Mouse (Mus musculus) ovary, postnatal 14 days (tissue): ENCODE data around the gene Wdr90.
A peak's percentile ranks its signal among the peaks of the same experiment; 100 is the strongest.
"Not testable (repeated sequence)": the region's sequence is repeated elsewhere in the genome, so short reads cannot be mapped to it uniquely, and the experiment has no call there.

Experiments
- DNase-seq: peaks from one replicate; pipeline ENCODE4 v3.0.0; 2022; ENCODE audit warnings: low spot score

The Wdr90 gene

DNA sequence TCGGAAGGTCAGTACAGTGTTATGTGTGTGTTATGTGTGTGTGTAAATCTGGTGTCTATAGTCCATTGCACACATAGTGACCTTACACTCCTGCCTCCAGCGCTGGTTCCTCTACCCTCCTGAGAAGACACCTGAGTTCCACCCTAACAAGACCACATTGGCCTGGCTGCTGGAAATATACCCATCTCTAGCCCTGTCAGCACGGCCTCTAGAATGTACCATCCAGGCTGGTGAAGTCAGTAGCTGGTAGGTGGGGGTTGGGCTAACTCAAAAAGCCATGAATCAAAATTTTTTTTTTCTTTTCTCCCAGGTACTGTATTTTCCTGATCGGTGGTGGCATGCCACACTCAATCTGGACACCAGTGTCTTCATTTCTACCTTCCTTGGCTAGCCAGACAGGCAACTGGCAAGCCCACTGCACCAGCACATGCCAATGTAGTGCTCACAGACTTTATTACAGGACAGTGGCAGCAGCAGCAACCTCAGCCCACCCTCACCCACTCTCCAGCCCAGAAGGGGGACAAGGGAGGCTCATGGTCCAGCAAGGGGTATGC, 31.0 kb downstream of the Wdr90 start:
- DNase-seq, result no peak

DNA sequence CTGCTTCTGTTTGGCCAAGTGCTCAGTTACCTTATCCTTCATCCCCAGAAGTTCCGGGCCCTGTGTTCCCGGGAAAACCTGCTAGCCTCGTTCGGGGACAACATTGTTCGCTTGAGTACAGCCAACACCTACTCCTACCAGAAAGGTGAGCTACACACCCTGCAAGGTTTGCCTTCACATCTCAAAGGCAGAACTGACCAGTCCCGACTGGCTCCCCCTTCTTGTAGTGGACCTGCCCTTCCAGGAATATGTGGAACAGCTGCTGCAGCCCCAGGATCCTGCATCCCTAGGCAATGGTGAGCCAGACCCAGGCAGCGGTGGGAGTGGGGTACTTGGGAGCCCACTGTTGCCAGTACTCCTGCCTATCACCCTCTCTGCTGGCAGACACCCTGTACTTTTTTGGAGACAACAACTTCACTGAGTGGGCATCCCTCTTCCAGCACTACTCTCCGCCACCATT, 31.7 kb downstream of the Wdr90 start:
- no peak for DNase-seq

DNA sequence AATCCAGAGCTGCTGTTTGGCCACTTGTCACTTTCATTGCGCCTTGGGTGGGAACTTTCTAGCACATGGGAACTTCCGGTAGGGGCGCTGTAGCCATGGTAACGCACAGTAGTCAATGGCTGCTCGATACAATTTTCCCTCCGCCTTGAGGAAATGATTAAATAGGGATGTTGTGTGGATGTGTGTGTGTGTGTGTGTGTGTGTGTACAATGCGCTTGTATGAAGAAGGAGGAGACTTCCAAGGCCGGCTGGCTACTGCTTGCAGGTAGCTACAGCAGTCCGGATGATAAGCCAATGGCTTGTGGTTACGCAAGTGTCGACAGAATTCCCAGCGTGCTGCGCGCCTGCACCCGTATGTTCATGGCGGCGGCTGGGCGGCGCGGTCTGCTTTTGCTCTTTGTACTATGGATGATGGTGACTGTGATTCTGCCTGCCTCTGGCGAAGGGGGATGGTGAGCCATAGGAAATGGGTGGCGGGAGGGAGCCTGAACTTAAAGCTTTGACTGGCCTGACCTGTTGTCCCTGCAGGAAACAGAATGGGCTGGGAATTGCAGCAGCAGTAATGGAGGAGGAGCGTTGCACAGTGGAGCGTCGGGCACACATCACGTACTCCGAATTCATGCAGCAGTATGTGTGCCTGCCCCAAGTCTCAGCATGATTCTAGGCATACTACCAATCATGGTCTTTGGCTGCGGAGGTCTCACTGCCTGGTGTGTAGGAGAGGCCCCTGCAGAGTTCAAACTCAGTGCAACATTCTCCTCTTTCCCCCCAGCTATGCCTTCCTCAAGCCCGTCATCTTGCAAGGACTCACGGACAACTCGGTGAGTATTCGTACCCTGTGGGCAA, 32.4 kb downstream of the Wdr90 start, which contains the start of gene Jmjd8:
Gene Jmjd8, plus strand, starts transcription at position 156 of the 846 bp plus-strand sequence.
- peak; percentile 69 for DNase-seq

DNA sequence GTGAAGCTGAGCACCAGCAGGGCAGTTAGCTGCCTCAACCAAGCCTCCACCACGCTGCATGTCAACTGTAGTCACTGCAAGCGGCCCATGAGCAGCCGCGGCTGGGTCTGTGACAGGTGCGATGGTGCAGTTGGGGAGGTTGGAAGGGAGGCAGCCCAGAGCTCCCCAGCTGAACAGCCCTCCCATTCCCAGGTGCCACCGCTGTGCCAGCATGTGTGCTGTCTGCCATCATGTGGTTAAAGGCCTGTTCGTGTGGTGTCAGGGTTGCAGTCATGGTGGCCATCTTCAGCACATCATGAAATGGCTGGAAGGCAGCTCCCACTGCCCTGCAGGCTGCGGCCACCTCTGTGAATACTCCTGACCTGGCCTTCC, 33.1 kb downstream of the Wdr90 start:
- no peak for DNase-seq

DNA sequence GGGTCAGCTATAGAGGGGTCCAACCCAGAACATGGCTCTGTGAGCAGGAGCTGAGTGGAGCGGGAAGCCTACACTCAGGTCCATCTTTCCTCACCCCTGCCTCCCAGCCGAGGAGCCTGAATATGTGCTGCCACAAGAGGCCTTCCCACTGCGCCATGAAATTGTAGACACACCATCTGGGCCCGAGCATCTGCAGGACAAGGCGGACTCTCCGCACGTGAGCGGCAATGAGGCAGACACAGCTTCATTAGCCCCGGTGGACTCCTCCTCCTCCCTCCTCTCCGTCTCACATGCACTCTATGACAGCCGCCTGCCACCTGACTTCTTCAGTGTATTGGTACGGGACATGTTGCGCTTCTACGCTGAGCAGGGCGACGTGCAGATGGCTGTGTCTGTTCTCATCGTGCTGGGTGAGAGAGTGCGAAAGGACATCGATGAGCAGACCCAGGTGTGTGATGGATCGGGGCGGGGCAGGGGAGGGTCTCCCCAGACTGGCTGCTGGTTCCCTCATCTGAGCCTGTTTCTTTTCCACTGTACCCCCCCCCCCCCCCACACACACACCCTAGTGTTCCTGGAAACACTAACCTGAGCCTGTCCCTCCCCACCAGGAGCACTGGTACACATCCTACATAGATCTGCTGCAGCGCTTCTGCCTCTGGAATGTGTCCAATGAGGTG, 33.6 kb downstream of the Wdr90 start:
- no peak for DNase-seq

DNA sequence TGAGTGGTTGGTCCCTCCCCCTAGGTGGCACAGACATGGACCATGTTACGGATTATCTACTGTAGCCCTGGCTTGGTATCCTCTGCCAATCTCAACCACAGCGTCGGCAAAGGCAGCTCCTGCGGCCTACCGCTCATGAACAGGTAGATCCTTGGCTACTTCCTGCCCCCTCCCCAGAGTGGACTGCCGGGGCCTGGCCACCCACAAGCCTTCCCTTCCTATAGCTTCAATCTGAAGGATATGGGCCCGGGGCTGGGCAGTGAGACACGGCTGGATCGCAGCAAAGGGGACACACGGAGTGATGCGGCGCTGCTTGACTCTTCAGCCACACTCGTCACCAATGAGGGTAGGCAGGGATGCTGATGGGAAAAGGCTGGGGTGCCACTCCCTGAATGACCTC, 34.3 kb downstream of the Wdr90 start:
- no peak for DNase-seq

DNA sequence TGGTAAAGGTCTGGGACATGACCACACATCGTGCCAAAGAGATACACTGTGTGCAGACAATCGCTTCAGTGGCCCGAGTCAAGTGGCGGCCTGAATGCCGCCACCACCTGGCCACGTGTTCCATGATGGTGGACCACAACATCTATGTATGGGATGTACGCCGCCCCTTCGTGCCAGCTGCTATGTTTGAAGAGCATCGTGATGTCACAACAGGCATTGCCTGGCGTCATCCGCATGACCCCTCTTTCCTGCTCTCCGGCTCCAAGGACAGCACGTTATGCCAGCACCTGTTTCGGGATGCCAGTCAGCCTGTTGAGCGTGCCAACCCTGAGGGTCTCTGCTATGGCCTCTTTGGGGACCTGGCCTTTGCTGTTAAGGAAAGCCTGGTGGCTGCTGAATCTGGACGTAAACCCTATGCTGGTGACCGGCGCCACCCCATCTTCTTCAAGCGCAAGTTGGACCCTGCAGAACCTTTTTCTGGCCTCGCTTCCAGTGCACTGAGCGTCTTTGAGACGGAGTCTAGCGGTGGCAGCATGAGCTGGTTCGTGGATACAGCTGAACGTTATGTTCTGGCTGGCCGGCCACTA, 35.2 kb downstream of the Wdr90 start:
- no peak for DNase-seq

DNA sequence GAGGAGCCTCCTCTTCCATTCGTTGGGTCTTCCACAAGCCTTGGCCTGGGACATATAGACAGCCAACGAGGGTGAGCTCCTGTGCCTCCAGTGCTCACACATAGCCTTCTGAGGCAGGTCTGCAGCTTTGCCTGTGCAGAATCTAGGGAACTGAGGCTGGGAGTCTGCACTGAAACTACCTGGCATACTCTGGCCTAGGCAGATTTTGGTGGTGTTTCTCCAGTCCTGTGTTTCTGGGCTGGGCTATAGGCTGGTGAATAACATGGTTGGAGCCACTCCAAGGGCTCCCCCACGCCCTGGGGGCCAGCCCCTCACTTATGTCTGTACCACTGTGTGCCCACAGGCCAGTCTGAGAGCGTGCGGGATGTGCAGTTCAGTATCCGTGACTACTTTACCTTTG, 36.0 kb downstream of the Wdr90 start:
- DNase-seq, result no peak

DNA sequence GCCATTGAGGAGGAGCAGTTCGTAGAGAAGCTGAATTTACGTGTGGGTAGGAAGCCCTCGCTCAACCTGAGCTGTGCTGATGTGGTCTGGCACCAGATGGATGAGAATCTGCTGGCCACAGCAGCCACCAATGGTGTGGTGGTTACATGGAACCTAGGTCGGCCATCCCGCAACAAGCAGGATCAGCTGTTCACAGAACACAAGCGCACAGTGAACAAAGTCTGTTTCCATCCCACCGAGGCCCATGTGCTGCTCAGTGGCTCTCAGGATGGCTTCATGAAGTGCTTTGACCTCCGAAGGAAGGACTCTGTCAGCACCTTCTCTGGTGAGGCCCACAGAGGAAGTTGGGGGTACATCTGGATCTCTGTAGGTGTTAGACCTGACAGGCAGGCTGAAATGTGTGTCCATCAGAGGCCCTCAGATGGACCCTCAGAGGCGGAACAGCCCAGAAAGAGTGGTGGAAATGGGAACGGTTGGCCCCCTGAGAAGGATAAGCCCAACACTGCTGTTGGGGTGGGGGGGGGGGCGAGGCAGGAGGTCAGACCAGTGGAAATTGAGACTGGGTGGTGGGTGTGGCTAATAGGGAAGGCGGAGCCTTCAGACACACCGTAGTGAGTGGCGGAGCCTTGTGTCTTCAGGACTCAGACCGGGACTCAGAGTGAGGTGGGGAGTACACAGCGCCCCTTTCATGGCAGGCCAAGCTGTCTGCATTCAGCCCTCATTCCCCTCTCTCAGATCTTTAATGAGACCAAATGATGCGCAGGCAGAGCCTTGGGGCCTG, 36.7 kb downstream of the Wdr90 start:
- DNase-seq, result no peak

DNA sequence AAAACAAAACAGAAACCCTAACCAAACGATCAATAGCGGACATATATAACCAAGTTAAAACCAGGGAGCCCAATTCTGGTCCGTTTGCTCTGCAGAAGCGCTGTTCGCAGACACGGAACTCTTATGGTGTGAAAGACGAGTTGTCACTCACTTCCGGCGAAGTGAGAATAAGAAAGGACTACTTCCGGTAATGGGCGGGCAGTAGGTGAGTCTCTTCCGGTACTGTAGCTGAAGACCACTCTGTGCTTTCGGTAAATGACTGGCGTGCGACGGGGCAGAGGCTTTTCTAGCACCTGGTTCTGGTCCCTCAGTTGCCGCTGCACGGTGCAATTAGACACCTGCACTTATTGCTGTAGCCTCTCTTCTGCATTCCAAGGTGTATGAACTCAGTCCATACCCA, 37.8 kb downstream of the Wdr90 start, which contains the start of gene Wdr24:
Gene Wdr24, plus strand, starts transcription at position 176 of the 400 bp plus-strand sequence.
- DNase-seq, result no peak

DNA sequence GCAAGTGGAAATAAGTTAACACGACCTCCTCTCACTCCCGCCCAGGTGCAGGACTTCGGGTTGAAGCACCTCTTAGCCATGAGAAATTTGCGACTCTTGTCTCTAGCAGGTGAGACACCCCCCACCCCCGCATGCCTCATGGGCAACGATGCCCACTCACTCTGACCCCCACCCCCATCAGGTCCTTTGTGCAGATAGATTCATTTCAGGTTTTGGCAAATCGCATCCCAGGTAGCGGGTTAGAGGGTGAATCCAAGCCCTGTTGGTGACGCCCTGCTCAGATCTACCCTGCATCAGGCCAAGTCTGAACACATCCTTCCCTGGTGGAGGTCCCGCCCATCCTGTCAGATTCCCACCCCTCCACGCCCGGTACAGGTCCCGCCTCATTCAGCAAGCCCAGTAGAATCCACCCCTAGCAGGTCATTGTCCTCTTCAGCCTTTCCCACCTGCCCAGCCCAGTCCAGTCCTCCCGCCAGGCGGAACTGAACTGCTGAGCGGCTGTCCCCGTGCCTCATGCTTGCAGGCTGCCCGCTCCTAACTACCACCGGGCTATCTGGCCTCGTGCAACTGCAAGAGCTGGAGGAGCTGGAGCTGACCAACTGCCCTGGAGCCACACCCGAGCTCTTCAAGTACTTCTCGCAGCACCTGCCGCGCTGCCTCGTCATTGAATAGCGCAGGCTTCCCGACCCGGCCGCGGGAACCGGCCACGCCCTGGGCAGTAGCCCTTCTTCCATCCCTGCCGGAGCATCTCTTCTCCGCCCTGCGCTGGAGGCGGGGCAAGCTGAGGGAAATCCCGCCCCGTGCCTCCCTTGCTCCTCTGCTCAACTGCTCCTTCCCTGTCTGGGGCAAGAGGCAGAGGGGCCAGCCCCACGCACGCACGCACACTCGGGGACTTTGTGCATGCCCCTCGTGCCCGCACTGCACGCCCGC, 42.2 kb downstream of the Wdr90 start:
- no peak for DNase-seq

DNA sequence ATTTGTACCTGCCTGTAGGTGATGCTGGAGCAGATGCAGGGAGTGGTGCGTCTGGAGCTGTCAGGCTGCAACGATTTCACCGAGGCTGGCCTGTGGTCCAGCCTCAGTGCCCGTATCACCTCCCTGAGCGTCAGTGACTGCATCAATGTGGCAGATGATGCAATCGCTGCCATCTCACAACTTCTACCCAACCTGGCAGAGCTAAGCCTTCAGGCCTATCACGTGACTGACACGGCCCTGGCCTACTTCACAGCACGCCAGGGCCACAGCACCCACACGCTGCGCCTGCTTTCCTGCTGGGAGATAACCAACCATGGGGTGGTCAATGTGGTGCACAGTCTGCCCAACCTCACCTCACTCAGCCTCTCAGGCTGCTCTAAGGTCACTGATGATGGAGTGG, 43.6 kb downstream of the Wdr90 start:
- no peak for DNase-seq

DNA sequence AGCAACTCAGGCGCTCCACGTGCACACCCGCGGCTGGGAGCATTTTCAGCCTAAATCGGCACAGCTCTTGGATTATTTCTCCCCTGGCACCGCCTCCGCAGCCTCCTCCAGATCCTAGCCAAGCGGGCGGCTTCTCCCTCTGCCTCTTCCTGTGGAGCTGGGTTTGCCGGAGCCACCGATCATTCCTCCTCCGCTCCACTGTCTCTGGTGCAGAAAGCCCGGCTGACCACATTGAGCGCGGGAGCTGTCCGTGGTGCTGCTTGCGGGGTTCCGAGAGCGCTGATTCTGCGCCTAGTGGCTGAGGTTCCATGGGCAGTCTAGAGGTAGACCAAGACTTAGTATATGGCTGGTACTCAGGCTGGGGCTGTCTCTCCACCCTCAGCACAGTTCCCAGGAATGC, 47.8 kb downstream of the Wdr90 start:
- DNase-seq, result peak; percentile 92

DNA sequence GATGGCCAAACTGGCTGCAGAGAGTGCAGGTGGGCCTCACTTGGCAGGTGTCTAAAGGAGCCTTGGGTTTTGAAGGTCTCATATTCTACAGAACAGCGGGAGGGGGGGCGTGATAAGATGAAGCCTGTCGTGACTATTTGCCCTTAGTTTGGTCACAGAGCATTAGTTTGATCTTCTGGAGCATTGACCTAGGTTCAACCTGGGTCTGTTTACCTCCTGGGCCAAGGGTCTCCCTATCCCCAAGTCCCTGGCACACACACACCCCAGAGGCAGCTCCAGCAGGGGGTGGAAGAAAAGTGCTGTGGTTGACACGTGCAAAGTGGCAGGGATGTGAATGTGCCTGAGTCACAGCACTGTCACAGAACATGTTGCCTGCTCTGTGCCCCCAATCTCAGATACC, 50.4 kb downstream of the Wdr90 start:
- DNase-seq, result no peak

DNA sequence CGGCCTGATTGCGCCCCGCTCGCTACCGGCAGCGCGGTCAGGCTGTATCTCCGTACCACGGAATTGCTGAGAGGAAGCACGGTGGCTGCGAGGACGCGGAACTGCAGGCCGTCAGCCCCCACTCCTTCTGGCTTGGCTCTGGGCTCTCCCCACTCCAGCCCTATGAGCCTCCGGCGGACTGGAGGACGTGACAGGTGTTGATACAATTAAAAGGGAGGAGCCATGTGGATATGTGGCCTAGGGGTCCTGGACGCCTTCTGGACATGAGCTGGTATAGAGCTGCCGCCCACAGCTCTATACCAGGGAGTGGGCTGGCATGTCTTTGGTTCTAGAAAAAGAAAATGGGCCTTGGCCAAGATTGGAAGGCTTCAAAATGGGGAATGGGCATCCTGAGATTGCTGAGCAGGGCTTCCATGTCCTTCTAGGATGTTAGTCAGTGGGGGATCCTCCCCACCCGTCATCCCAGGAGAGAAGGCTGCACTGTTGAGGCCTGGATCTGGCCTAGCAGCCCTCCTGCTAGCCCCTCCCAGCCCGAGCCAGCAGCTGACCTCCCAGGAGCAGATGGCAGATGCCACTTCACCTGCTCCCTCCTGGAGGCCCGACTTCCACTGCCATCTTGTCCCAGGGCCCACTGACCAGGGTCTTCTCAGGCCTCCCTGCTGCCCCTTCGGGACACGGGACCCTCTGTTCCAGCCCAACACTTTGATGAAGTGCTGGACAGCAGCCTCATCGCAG, 51.5 kb downstream of the Wdr90 start:
- DNase-seq, result no peak

DNA sequence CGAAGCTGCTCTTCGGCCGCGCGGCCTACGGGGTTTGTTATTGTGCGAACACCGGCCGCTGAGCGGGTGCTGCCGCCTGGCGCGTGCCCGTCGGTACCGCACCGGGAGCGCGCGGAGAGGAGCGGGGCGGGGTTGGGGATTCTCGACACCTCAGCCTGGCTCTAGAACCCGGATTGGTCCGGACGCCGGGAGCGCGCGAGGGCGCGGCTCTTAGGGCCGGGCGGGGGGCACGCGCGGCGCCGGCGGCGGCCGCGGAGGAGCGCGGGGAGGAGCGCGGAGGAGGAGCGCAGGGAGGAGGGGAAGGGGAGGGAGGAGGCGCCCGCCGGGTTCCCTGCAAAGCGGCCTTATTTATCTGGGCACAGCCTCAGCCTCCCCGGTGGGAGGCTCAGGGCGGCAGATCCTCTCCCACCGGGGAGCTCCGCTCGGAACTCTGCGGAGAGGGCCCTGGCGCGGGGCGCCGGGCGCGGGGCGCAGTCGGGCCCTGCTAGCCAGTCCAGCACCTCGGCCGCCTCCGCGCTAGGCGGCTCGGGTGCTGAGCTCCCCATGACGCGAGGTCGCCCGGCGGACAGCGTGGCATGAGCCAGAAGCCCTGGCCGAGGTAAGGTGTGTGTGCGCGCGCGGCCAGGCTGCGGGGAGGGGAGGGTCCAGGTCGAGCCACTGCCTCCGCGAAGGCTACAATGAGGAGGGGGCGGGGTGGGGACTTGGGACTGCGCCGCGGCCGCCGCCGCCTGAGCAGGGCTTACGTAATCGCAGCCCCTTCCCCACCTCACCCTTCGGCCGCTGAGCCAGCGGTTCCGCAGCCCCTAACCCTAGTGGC, 52.3 kb downstream of the Wdr90 start, which contains the start of gene Fbxl16:
Gene Fbxl16, plus strand, starts transcription at position 297 of the 817 bp plus-strand sequence.
- no peak for DNase-seq

DNA sequence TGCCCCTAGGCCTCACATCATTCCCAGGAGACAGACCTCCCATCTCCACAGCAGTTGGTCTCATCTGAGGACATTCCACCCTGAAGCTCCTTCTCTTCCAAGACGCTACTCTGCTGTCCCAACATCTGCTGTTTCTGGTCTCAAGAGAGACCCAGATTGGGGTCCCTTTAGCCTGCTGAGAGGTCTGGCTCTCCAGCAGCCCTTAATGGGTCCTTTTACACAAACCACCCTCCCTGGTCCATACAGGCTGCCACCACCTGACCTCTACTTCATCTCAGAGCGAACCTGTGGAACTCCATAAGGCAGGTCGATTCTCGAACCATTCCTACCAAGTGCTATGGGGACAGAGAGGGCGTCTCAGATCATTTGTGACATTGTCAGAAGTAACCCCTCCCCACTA, 53.3 kb downstream of the Wdr90 start:
- DNase-seq, result no peak

DNA sequence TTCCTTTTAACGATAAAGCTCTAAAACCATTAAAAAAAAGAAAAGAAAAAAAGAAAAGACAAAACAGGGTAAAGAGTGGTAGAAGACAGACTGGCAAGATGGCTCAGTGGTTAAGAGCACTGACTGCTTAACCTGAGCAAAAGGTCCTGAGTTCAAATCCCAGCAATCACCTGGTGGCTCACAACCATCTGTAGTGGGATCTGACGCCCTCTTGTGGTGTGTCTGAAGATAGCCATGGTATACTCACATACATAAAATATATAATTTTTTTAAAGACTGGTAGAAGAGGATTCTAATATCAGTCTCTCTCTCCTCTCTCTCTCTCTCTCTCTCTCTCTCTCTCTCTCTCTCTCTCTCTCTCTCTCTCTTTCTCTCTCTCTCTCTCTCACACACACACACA, 53.8 kb downstream of the Wdr90 start:
- DNase-seq, result not testable (repeated sequence)

DNA sequence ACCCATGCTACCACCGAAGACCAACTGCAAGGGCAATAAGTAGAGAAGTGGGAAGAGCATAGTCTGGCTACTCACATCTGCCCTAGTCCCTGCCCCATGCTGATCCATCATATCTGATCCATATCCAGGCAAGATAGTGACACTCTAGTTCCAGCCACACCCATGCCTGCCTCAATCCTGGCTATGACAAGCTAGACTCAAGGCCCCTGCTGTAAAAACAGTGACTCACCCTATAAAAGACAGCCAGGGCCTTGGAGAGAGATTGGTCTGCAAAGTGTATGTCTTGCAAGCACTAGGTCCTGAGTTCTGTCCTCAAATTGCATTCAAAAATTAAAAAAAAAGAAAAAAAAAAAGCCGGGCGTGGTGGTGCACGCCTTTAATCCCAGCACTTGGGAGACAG, 54.8 kb downstream of the Wdr90 start:
- no peak for DNase-seq
